Mouse (Mus musculus) thymus, adult 2 months (tissue): ENCODE results near the gene Gorasp1. TPM values are rescaled to one million over a fixed set of nuclear protein-coding genes. Genes with fewer than 3 reads are reported as not detected.

Source experiments
- DNase-seq: peaks from one replicate; pipeline ENCODE4 v3.0.0; 2021
- H3K27ac ChIP-seq: fragments of 200-500 bp; 2 replicates; pipeline ENCODE4 v1.5.1; 2012; ENCODE audit warnings: low read length, control low read depth; ENCODE audit not compliant: control insufficient read depth, insufficient read depth
- H3K27me3 ChIP-seq: fragments of 200-500 bp; 2 replicates; pipeline ENCODE4 v1.6.1; 2012; ENCODE audit warnings: mild to moderate bottlenecking, low read length, moderate library complexity, mixed read lengths; ENCODE audit not compliant: control insufficient read depth, insufficient read depth
- H3K36me3 ChIP-seq: fragments of 200-500 bp; 2 replicates; pipeline ENCODE4 v1.6.1; 2012; ENCODE audit warnings: mild to moderate bottlenecking, low read length, moderate library complexity; ENCODE audit not compliant: control insufficient read depth, insufficient read depth
- H3K4me1 ChIP-seq: fragments of 200-500 bp; replicated peaks from 2 replicates; pipeline ENCODE4 v1.6.1; 2012; ENCODE audit warnings: low read length; ENCODE audit not compliant: control insufficient read depth, insufficient read depth
- H3K4me3 ChIP-seq: fragments of 200-500 bp; 2 replicates; pipeline ENCODE4 v1.5.1; 2012; ENCODE audit warnings: mild to moderate bottlenecking, low read length, control low read depth, moderate library complexity; ENCODE audit not compliant: control insufficient read depth, insufficient read depth
- CTCF ChIP-seq: fragments of 200-500 bp; IDR thresholded peaks from 2 replicates; pipeline ENCODE4 v1.5.1; 2012; ENCODE audit warnings: mild to moderate bottlenecking, control low read depth, low read length, moderate library complexity, borderline replicate concordance; ENCODE audit not compliant: control insufficient read depth, poor library complexity, insufficient read depth; ENCODE audit errors: extremely low read depth
- POLR2A ChIP-seq: fragments of 200-500 bp; IDR thresholded peaks from 2 replicates; pipeline ENCODE4 v1.6.1; 2012; ENCODE audit warnings: mild to moderate bottlenecking, low read length, control low read depth, moderate library complexity; ENCODE audit not compliant: control insufficient read depth, poor library complexity, insufficient read depth; ENCODE audit errors: extremely low read depth
- WGBS: fragments of 180-500 bp; shearing (Covaris S2); methylation state at CpG from one replicate; pipeline ENCODE4 v1.1.7; 2018; 5-methylcytosine and 5-hydroxymethylcytosine counted together
- polyA plus RNA-seq: library from polyadenylated mRNA; depleted of rRNA; stranded (reverse); fragments of >200 nt; gene quantifications from 2 replicates; pipeline ENCODE4 v1.2.3, GENCODE M21; 2012

Gorasp1 gene
- polyA plus RNA-seq, 1 experiment, result 10.8 TPM

GRCm38 (mm10) chr9:119913087-119913838 is 24.1 kb downstream of the Gorasp1 start:
- peaks cover 84% of the 10 kb centered on the region for H3K36me3 ChIP-seq
- H3K4me3 ChIP-seq, result no peak overlapping the region
- no peak for TF ChIP-seq CTCF
- no peak for TF ChIP-seq POLR2A
- no peaks in the 10 kb centered on the region for H3K4me1 ChIP-seq
- DNase-seq, result no peak
- H3K27me3 ChIP-seq, result no peaks in the 10 kb centered on the region
- H3K27ac ChIP-seq, result no peak overlapping the region
- WGBS, result 89% methylated on average over 13 of the region's 13 CpGs

- 94% methylated on average over 3 of the region's 3 CpGs for WGBS
- peaks cover 93% of the 10 kb centered on the region for H3K36me3 ChIP-seq
These were observed 27.4 kb downstream of the Gorasp1 start for GRCm38 (mm10) chr9:119909931-119910330.

GRCm38 (mm10) chr9:119908708-119909107 is 28.7 kb downstream of the Gorasp1 start:
- no peak overlapping the region for H3K27ac ChIP-seq
- no peak for TF ChIP-seq POLR2A
- no peak for TF ChIP-seq CTCF
- H3K4me1 ChIP-seq, result no peaks in the 10 kb centered on the region
- H3K4me3 ChIP-seq, result no peak overlapping the region
- peaks cover 94% of the 10 kb centered on the region for H3K36me3 ChIP-seq
- DNase-seq, result no peak
- H3K27me3 ChIP-seq, result no peaks in the 10 kb centered on the region
- WGBS, result 98% methylated on average over 3 of the region's 3 CpGs

More at GRCm38 (mm10) chr9:119909931-119910330, 27.4 kb downstream of the Gorasp1 start:
- no peak overlapping the region for H3K4me3 ChIP-seq
- H3K27ac ChIP-seq, result no peak overlapping the region
- TF ChIP-seq CTCF (no peak), POLR2A (no peak)
- DNase-seq, result no peak
- H3K4me1 ChIP-seq, result no peaks in the 10 kb centered on the region
- no peaks in the 10 kb centered on the region for H3K27me3 ChIP-seq

GRCm38 (mm10) chr9:119902410-119903151 is 34.8 kb downstream of the Gorasp1 start:
- no peak overlapping the region for H3K27ac ChIP-seq
- TF ChIP-seq CTCF (no peak), POLR2A (no peak)
- no peaks in the 10 kb centered on the region for H3K27me3 ChIP-seq
- 95% methylated on average over 12 of the region's 12 CpGs for WGBS
- peaks cover 40% of the 10 kb centered on the region for H3K36me3 ChIP-seq
- H3K4me3 ChIP-seq, result no peak overlapping the region
- DNase-seq, result no peak
- H3K4me1 ChIP-seq, result no peaks in the 10 kb centered on the region

- Histone ChIP-seq H3K36me3 (peaks cover 14% of the 10 kb centered on the region), H3K27ac (no peak overlapping the region), H3K4me3 (no peak overlapping the region), H3K27me3 (no peaks in the 10 kb centered on the region), H3K4me1 (peaks cover 6% of the 10 kb centered on the region)
- 85% methylated on average over 2 of the region's 2 CpGs for WGBS
- no peak for DNase-seq
- TF ChIP-seq CTCF, result no peak
- no peak for TF ChIP-seq POLR2A
These were observed 37.9 kb downstream of the Gorasp1 start for GRCm38 (mm10) chr9:119899446-119899845.

- Histone ChIP-seq H3K36me3 (no peaks in the 10 kb centered on the region), H3K4me3 (peak overlapping the region; percentile 57), H3K27ac (no peak overlapping the region), H3K27me3 (no peaks in the 10 kb centered on the region), H3K4me1 (peaks cover 6% of the 10 kb centered on the region)
- peak; percentile 62 for DNase-seq
- whole genome bisulfite sequencing, result under 1% methylated on average over 62 of the region's 71 CpGs
- TF ChIP-seq POLR2A, result no peak
- TF ChIP-seq CTCF, result no peak; the same call in 1 of the 2 replicates
These were observed 42.2 kb downstream of the Gorasp1 start for GRCm38 (mm10) chr9:119895040-119895721.
